Mouse (Mus musculus) hematopoietic stem cell, adult 5-6 weeks (primary cell): ENCODE data around the gene Saa2. TPM values are rescaled to one million over a fixed set of nuclear protein-coding genes. Genes with fewer than 3 reads are reported as not detected.

ENCODE experiments used
- total RNA-seq: library from RNA; stranded (forward); fragments of 172-1452, 232-1000 nt; gene quantifications from 2 replicates; pipeline ENCODE4 v1.2.3, GENCODE M21; 2017

The Saa2 gene
- total RNA-seq, 1 experiment from 2014 or later: not detected

Other genes with a start within 250 kb of the Saa2 start
- gene Sergef, start 112.0 kb upstream of the Saa2 start, total RNA-seq: 6.6 and 13.7 TPM in 2 replicates
- not detected in 2 replicates for gene Tph1, start 79.3 kb upstream of the Saa2 start, total RNA-seq
- 15.9 and 21.5 TPM in 2 replicates for gene Saal1, start 41.1 kb upstream of the Saa2 start, total RNA-seq
- gene Saa3, start 36.1 kb upstream of the Saa2 start, total RNA-seq: not detected in 2 replicates
- gene Saa4, start 19.2 kb upstream of the Saa2 start, total RNA-seq: not detected in 2 replicates
- not detected in 2 replicates for gene Saa1, start 8.8 kb upstream of the Saa2 start, total RNA-seq
- gene Hps5, start 44.3 kb downstream of the Saa2 start, total RNA-seq: 31.6 and 42.5 TPM in 2 replicates
- 77.6 and 92.8 TPM in 2 replicates for gene Gtf2h1, start 44.3 kb downstream of the Saa2 start, total RNA-seq
- 290 and 314 TPM in 2 replicates for gene Ldha, start 89.7 kb downstream of the Saa2 start, total RNA-seq
- gene Ldhc, start 109.4 kb downstream of the Saa2 start, total RNA-seq: 4.6 TPM in 1 of 2 replicates, not detected in the other
- 61.9 and 66.0 TPM in 2 replicates for gene Tsg101, start 168.2 kb downstream of the Saa2 start, total RNA-seq
- gene Uevld, start 206.7 kb downstream of the Saa2 start, total RNA-seq: 20.8 and 22.5 TPM in 2 replicates
- not detected in 2 replicates for gene Gm9999, start 231.8 kb downstream of the Saa2 start, total RNA-seq